Mouse (Mus musculus): ENCODE data around the gene Ifngr2.

GRCm38 (mm10) chr16:91593262-91593661 is 46.4 kb downstream of the Ifngr2 start:
- TF ChIP-seq CTCF (IDR thresholded peaks at IDR 0.05; ENCODE audit: control insufficient read depth, insufficient read depth, insufficient replicate concordance, low read depth, low read length) = no peak
- no peak for TF ChIP-seq POLR2A (IDR thresholded peaks at IDR 0.05; ENCODE audit: control insufficient read depth, low read depth, low read length)

All from testis, adult 2 months (tissue).